Mouse (Mus musculus) olfactory bulb, adult 2 months (tissue): Measurements from ENCODE around the gene 6430548M08Rik.

Source experiments
- CTCF ChIP-seq: fragments of 200-500 bp; IDR thresholded peaks from 2 replicates; pipeline ENCODE4 v1.5.1; 2012; ENCODE audit warnings: low read depth, mild to moderate bottlenecking, low read length, moderate library complexity; ENCODE audit not compliant: insufficient read depth
- POLR2A ChIP-seq: fragments of 200-500 bp; IDR thresholded peaks from 2 replicates; pipeline ENCODE4 v1.6.1; 2012; ENCODE audit warnings: mild to moderate bottlenecking, low read depth, low read length, moderate library complexity; ENCODE audit not compliant: insufficient read depth

DNA sequence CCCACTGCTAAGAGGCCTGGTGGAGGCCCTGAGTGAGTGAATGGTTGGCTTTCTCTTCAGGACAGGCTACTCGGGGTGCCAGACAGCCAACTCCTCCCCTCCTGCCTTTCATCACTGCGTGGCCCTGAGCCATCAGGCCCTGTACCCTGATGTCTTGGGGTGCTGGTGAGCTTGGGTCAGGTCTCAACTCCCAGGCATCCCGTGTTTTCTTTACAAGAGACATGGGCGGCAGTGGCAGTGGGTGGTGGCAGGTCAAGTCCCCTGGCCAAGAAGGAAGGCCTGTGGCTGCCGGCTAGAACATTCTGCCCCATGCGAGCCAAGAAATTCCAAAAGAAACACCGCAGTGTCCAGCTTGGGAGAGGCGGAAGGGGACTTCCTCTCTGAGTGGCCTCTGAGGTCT lies 72.5 kb downstream of the 6430548M08Rik start:
- TF ChIP-seq CTCF: no peak
- TF ChIP-seq POLR2A: no peak
